20 mouse cellular contexts compared by ENCODE assay signal in the genomic region with DNA sequence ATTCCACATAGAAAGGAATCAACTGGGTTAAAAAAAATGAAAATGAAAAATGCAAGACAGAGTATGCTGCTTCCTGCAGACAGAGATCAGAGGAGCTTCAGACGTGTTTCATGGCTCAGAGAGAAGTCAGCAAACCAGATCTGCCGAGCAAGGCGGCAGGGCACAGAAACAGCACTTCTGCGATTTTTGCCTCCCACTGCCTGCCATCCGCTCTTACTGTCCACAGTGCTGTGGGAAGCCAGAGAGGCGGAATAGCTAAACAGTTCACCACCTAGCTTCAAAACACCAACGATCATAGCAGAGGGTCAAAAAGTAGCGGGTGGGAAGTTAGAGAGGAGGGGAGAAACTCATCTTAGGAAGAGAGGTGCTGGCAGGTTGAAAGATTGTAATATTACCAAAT.
A peak's percentile ranks its signal among the peaks of the same experiment; 100 is the strongest.
DNase-seq lines count a peak whose midpoint lies in the region; ATAC-seq and TF ChIP-seq lines count a peak whose summit lies in the region.
"Had no signal": no experiment of that assay in that cellular context is flagged by ENCODE, and none has a peak within 500 bp of the region (broad histone marks: within the 10 kb centered on the region; RNA-seq: fewer than 3 reads in every experiment).

No protein-coding gene starts in this region.

- H3K27ac ChIP-seq in intestine, embryonic 16.5 days (ENCODE audit: low read length): peak overlapping the region; percentile 30; the same call in 1 of the 2 replicates
- no peak overlapping the region for H3K27ac ChIP-seq in intestine, embryonic 15.5 days
- H3K27ac ChIP-seq in midbrain, embryonic 15.5 days: no peak overlapping the region
- no peak overlapping the region for H3K27ac ChIP-seq in midbrain, embryonic 10.5 days (replicated peaks)
- H3K27ac ChIP-seq in embryonic facial prominence, embryonic 15.5 days (replicated peaks): peak overlapping the region; percentile 72
- no peak overlapping the region for H3K27ac ChIP-seq in cerebellum, adult 2 months (ENCODE audit: insufficient read depth, low read length)
- H3K27ac ChIP-seq: forebrain, embryonic 13.5 days; hindbrain, postnatal 0 days; limb, embryonic 10.5 days; neural tube, embryonic 15.5 days had no signal

- 57% methylated on average over 8 of the region's 8 CpGs for WGBS in intestine, embryonic 16.5 days
- WGBS in intestine, embryonic 15.5 days: 60% methylated on average over 8 of the region's 8 CpGs
- 65% methylated on average over 8 of the region's 8 CpGs for WGBS in midbrain, embryonic 15.5 days
- WGBS in midbrain, embryonic 10.5 days: 87% methylated on average over 8 of the region's 8 CpGs
- WGBS in embryonic facial prominence, embryonic 15.5 days: 40% methylated on average over 8 of the region's 8 CpGs
- WGBS in cerebellum, adult 2 months: 61% methylated on average over 8 of the region's 8 CpGs

- no peaks in the 10 kb centered on the region for H3K36me3 ChIP-seq in intestine, embryonic 16.5 days (ENCODE audit: control insufficient read depth, insufficient read depth, low read length)
- no peaks in the 10 kb centered on the region for H3K36me3 ChIP-seq in intestine, embryonic 15.5 days
- no peaks in the 10 kb centered on the region for H3K36me3 ChIP-seq in midbrain, embryonic 15.5 days (replicated peaks)
- H3K36me3 ChIP-seq in midbrain, embryonic 10.5 days: no peaks in the 10 kb centered on the region
- no peaks in the 10 kb centered on the region for H3K36me3 ChIP-seq in embryonic facial prominence, embryonic 15.5 days
- H3K36me3 ChIP-seq: limb, embryonic 10.5 days; neural tube, embryonic 15.5 days had no signal

- no peak for TF ChIP-seq CTCF in cerebellum, adult 2 months (IDR thresholded peaks at IDR 0.05; ENCODE audit: borderline replicate concordance, insufficient read depth, low read depth, low read length)

- no peak overlapping the region for H3K9ac ChIP-seq in intestine, embryonic 16.5 days (ENCODE audit: low read depth, low read length)
- H3K9ac ChIP-seq in intestine, embryonic 15.5 days: no peak overlapping the region
- H3K9ac ChIP-seq in midbrain, embryonic 15.5 days: no peak overlapping the region
- no peak overlapping the region for H3K9ac ChIP-seq in embryonic facial prominence, embryonic 15.5 days
- H3K9ac ChIP-seq: forebrain, embryonic 13.5 days; neural tube, embryonic 15.5 days had no signal

- peak; percentile 57; the same call in 1 of the 2 replicates for ATAC-seq in frontal cortex, adult (ENCODE audit: low TSS enrichment)
- ATAC-seq in intestine, embryonic 16.5 days: no peak
- ATAC-seq in intestine, embryonic 15.5 days: no peak
- no peak for ATAC-seq in midbrain, embryonic 15.5 days (replicated peaks)
- no peak for ATAC-seq in embryonic facial prominence, embryonic 15.5 days (ENCODE audit: insufficient number of reproducible peaks, low FRiP score, low TSS enrichment, low read depth)
- ATAC-seq: activated CD4-positive, CD25-positive, alpha-beta regulatory T cell, adult 4 months; forebrain, embryonic 13.5 days; hindbrain, postnatal 0 days had no signal

- H3K27me3 ChIP-seq in intestine, embryonic 16.5 days (replicated peaks; ENCODE audit: control insufficient read depth, insufficient read depth, low read length): no peaks in the 10 kb centered on the region
- H3K27me3 ChIP-seq in intestine, embryonic 15.5 days (replicated peaks): no peaks in the 10 kb centered on the region
- H3K27me3 ChIP-seq in midbrain, embryonic 15.5 days (replicated peaks): 0 out of 2 replicates have a peak, but pooled peaks cover 3% of the 10 kb centered on the region
- H3K27me3 ChIP-seq in midbrain, embryonic 10.5 days (ENCODE audit: low read depth, poor library complexity, severe bottlenecking): no peaks in the 10 kb centered on the region
- no peaks in the 10 kb centered on the region for H3K27me3 ChIP-seq in embryonic facial prominence, embryonic 15.5 days
- H3K27me3 ChIP-seq in cerebellum, adult 2 months (ENCODE audit: control insufficient read depth, insufficient read depth, low read length): no peaks in the 10 kb centered on the region
- H3K27me3 ChIP-seq: forebrain, embryonic 13.5 days; neural tube, embryonic 15.5 days had no signal

- no peaks in the 10 kb centered on the region for H3K9me3 ChIP-seq in intestine, embryonic 16.5 days (ENCODE audit: control insufficient read depth, low read length)
- no peaks in the 10 kb centered on the region for H3K9me3 ChIP-seq in intestine, embryonic 15.5 days
- no peaks in the 10 kb centered on the region for H3K9me3 ChIP-seq in midbrain, embryonic 15.5 days
- H3K9me3 ChIP-seq in midbrain, embryonic 10.5 days (replicated peaks): no peaks in the 10 kb centered on the region
- H3K9me3 ChIP-seq in embryonic facial prominence, embryonic 15.5 days (replicated peaks): no peaks in the 10 kb centered on the region
- H3K9me3 ChIP-seq: forebrain, embryonic 13.5 days; limb, embryonic 10.5 days; neural tube, embryonic 15.5 days had no signal

- H3K4me2 ChIP-seq in intestine, embryonic 16.5 days (ENCODE audit: low read depth, low read length): no peak overlapping the region
- no peak overlapping the region for H3K4me2 ChIP-seq in intestine, embryonic 15.5 days (replicated peaks)
- 0 out of 2 replicates have a peak overlapping the region, but pooled peaks have one; percentile 3 for H3K4me2 ChIP-seq in midbrain, embryonic 15.5 days
- no peak overlapping the region for H3K4me2 ChIP-seq in embryonic facial prominence, embryonic 15.5 days (replicated peaks)
- H3K4me2 ChIP-seq: forebrain, embryonic 13.5 days; midbrain, embryonic 11.5 days; neural tube, embryonic 15.5 days had no signal

- no peak overlapping the region for H3K4me3 ChIP-seq in intestine, embryonic 16.5 days (ENCODE audit: low read length)
- no peak overlapping the region for H3K4me3 ChIP-seq in intestine, embryonic 15.5 days (replicated peaks)
- H3K4me3 ChIP-seq in midbrain, embryonic 15.5 days: no peak overlapping the region
- no peak overlapping the region for H3K4me3 ChIP-seq in midbrain, embryonic 10.5 days
- no peak overlapping the region for H3K4me3 ChIP-seq in embryonic facial prominence, embryonic 15.5 days (replicated peaks)
- H3K4me3 ChIP-seq in cerebellum, adult 2 months (replicated peaks; ENCODE audit: insufficient read depth, low read depth, low read length): no peak overlapping the region
- H3K4me3 ChIP-seq: forebrain, embryonic 13.5 days; limb, embryonic 10.5 days; neural tube, embryonic 15.5 days had no signal

- H3K4me1 ChIP-seq in intestine, embryonic 16.5 days (ENCODE audit: control insufficient read depth, insufficient read depth, low read length): peaks cover 37% of the 10 kb centered on the region
- peaks cover 21% of the 10 kb centered on the region for H3K4me1 ChIP-seq in intestine, embryonic 15.5 days (replicated peaks)
- peaks cover 16% of the 10 kb centered on the region for H3K4me1 ChIP-seq in midbrain, embryonic 15.5 days
- peaks cover 53% of the 10 kb centered on the region for H3K4me1 ChIP-seq in midbrain, embryonic 10.5 days
- peaks cover 59% of the 10 kb centered on the region for H3K4me1 ChIP-seq in embryonic facial prominence, embryonic 15.5 days
- H3K4me1 ChIP-seq in cerebellum, adult 2 months (ENCODE audit: control insufficient read depth, insufficient read depth, low read length): no peaks in the 10 kb centered on the region; the same call in 1 of the 2 replicates

- DNase-seq in frontal cortex, postnatal 10 days (ENCODE audit: low spot score in 2 of 2): no peak
- no peak for DNase-seq in midbrain, embryonic 10.5 days (ENCODE audit: low spot score)
- no peak for DNase-seq in cerebellum, adult 2 months
- DNase-seq: adrenal gland, postnatal 10 days; cerebellum, adult 9-10 months; kidney, adult 11 months; liver; lung, postnatal 10 days; thymus, postnatal 36 days had no signal

- TF ChIP-seq POLR2A in cerebellum, adult 2 months (IDR thresholded peaks at IDR 0.05; ENCODE audit: borderline replicate concordance, insufficient read depth, low read length): no peak

Comparison
In these comparisons a context has a peak if more than half of its experiments do, and no peak if none do; other contexts are left out.
1. H3K27ac ChIP-seq: peak in intestine, embryonic 16.5 days (single experiment) and embryonic facial prominence, embryonic 15.5 days (single experiment); none in intestine, embryonic 15.5 days (single experiment), midbrain, embryonic 15.5 days (single experiment), midbrain, embryonic 10.5 days (single experiment) and cerebellum, adult 2 months (single experiment).